Mouse (Mus musculus) olfactory bulb, adult 2 months (tissue): ENCODE results near the gene Atp11a.

Source experiments
- CTCF ChIP-seq: fragments of 200-500 bp; IDR thresholded peaks from 2 replicates; pipeline ENCODE4 v1.5.1; 2012; ENCODE audit warnings: low read depth, mild to moderate bottlenecking, low read length, moderate library complexity; ENCODE audit not compliant: insufficient read depth
- POLR2A ChIP-seq: fragments of 200-500 bp; IDR thresholded peaks from 2 replicates; pipeline ENCODE4 v1.6.1; 2012; ENCODE audit warnings: mild to moderate bottlenecking, low read depth, low read length, moderate library complexity; ENCODE audit not compliant: insufficient read depth

- TF ChIP-seq CTCF (no peak), POLR2A (no peak)
Measured at GRCm38 (mm10) chr8:12730780-12731179, 26.0 kb upstream of the Atp11a start.
